In genomic region chr14:25474017-25474416, GRCm38 (mm10) we compare ENCODE assay signal across 10 mouse cellular contexts. TPM values are rescaled to one million over a fixed set of nuclear protein-coding genes. Genes with fewer than 3 reads are reported as not detected.
A peak's percentile ranks its signal among the peaks of the same experiment; 100 is the strongest.
DNase-seq lines count a peak whose midpoint lies in the region; ATAC-seq and TF ChIP-seq lines count a peak whose summit lies in the region.
"Had no signal": no experiment of that assay in that cellular context is flagged by ENCODE, and none has a peak within 500 bp of the region (broad histone marks: within the 10 kb centered on the region; RNA-seq: fewer than 3 reads in every experiment).

No protein-coding gene starts in this region.

- 32% methylated on average over 5 of the region's 5 CpGs for WGBS in forebrain, embryonic 16.5 days
- 65% methylated on average over 5 of the region's 5 CpGs for WGBS in forebrain, embryonic 10.5 days
- WGBS in kidney, adult 2 months, result 19% methylated on average over 5 of the region's 5 CpGs
- 32% methylated on average over 5 of the region's 5 CpGs for WGBS in intestine, postnatal 0 days

- H3K36me3 ChIP-seq in forebrain, embryonic 16.5 days (ENCODE audit: control insufficient read depth, insufficient read depth), result no peaks in the 10 kb centered on the region
- H3K36me3 ChIP-seq in forebrain, embryonic 10.5 days (replicated peaks), result peaks cover 30% of the 10 kb centered on the region
- no peaks in the 10 kb centered on the region for H3K36me3 ChIP-seq in kidney, adult 2 months (ENCODE audit: control insufficient read depth, insufficient read depth, low read length)
- peaks cover 4% of the 10 kb centered on the region; the same call in 1 of the 2 replicates for H3K36me3 ChIP-seq in intestine, postnatal 0 days (ENCODE audit: control insufficient read depth, insufficient read depth)

- H3K27ac ChIP-seq in forebrain, embryonic 16.5 days (ENCODE audit: low read length), result peak overlapping the region; percentile 16; the same call in 1 of the 2 replicates
- H3K27ac ChIP-seq in forebrain, embryonic 10.5 days, result no peak overlapping the region
- peak overlapping the region; percentile 97 for H3K27ac ChIP-seq in kidney, adult 2 months (ENCODE audit: insufficient read depth, low read depth, low read length)
- H3K27ac ChIP-seq in intestine, postnatal 0 days (ENCODE audit: low read depth, low read length), result peak overlapping the region; percentile 91

- no peak overlapping the region for H3K4me2 ChIP-seq in forebrain, embryonic 16.5 days (ENCODE audit: low read length)
- no peak overlapping the region for H3K4me2 ChIP-seq in intestine, postnatal 0 days (replicated peaks; ENCODE audit: low read depth)

- no peak overlapping the region for H3K9ac ChIP-seq in forebrain, embryonic 16.5 days (replicated peaks; ENCODE audit: low read depth, low read length)
- no peak overlapping the region; the same call in 1 of the 2 replicates for H3K9ac ChIP-seq in intestine, postnatal 0 days (ENCODE audit: low read depth, low read length)

- no peak for TF ChIP-seq CTCF in kidney, adult 2 months (conservative IDR thresholded peaks at IDR 0.05; ENCODE audit: insufficient read depth, insufficient read length, low read depth, low read length)
- TF ChIP-seq CTCF in intestine, postnatal 0 days (IDR thresholded peaks at IDR 0.05; ENCODE audit: low read depth), result no peak

- H3K27me3 ChIP-seq in forebrain, embryonic 16.5 days (replicated peaks; ENCODE audit: control insufficient read depth, insufficient read depth, low read length), result no peaks in the 10 kb centered on the region
- H3K27me3 ChIP-seq in forebrain, embryonic 10.5 days (ENCODE audit: poor library complexity, severe bottlenecking), result no peaks in the 10 kb centered on the region
- H3K27me3 ChIP-seq in kidney, adult 2 months (replicated peaks; ENCODE audit: control insufficient read depth, insufficient read depth, low read length), result no peaks in the 10 kb centered on the region
- no peaks in the 10 kb centered on the region for H3K27me3 ChIP-seq in intestine, postnatal 0 days (replicated peaks; ENCODE audit: control insufficient read depth, insufficient read depth, low read length)

- ATAC-seq in forebrain, embryonic 16.5 days, result no peak
- ATAC-seq in intestine, postnatal 0 days, result peak; percentile 52

- peaks cover 96% of the 10 kb centered on the region for H3K4me1 ChIP-seq in forebrain, embryonic 16.5 days (replicated peaks; ENCODE audit: control insufficient read depth, insufficient read depth, low read length)
- H3K4me1 ChIP-seq in forebrain, embryonic 10.5 days, result peaks cover 100% of the 10 kb centered on the region
- peaks cover 86% of the 10 kb centered on the region for H3K4me1 ChIP-seq in kidney, adult 2 months (ENCODE audit: control insufficient read depth, insufficient read depth, low read length)
- H3K4me1 ChIP-seq in intestine, postnatal 0 days (replicated peaks; ENCODE audit: control insufficient read depth, insufficient read depth, low read length), result peaks cover 28% of the 10 kb centered on the region

- TF ChIP-seq POLR2A in kidney, adult 2 months (IDR thresholded peaks at IDR 0.05; ENCODE audit: low read depth, low read length), result no peak

- H3K9me3 ChIP-seq in forebrain, embryonic 16.5 days (ENCODE audit: control insufficient read depth, low read length), result no peaks in the 10 kb centered on the region
- H3K9me3 ChIP-seq in forebrain, embryonic 10.5 days, result no peaks in the 10 kb centered on the region
- no peaks in the 10 kb centered on the region for H3K9me3 ChIP-seq in intestine, postnatal 0 days (ENCODE audit: control insufficient read depth)

- H3K4me3 ChIP-seq in forebrain, embryonic 16.5 days (replicated peaks; ENCODE audit: low read length), result no peak overlapping the region
- no peak overlapping the region for H3K4me3 ChIP-seq in forebrain, embryonic 10.5 days
- H3K4me3 ChIP-seq in kidney, adult 2 months (ENCODE audit: insufficient read depth, low read depth, low read length), result no peak overlapping the region
- no peak overlapping the region for H3K4me3 ChIP-seq in intestine, postnatal 0 days (ENCODE audit: low read depth, low read length)

- DNase-seq in forebrain, embryonic 10.5 days (ENCODE audit: extremely low spot score, low spot score), result no peak
- DNase-seq in kidney, adult 2 months, result no peak
- no peak for DNase-seq in kidney, adult 9 months
- peak; percentile 45 for DNase-seq in 3T3-L1 (ENCODE audit: low read depth, low spot score)
- no peak for DNase-seq in adrenal gland, adult 2 months
- no peak for DNase-seq in cerebellum, adult 8-10 months
- DNase-seq: gastrocnemius, postnatal 14 days; right cerebral cortex, adult 18-20 months had no signal

RNA-seq across cellular contexts. Expression of gene Zmiz1, which starts 15.0 kb away (rescaled TPM):
- 52.6 and 56.6 TPM in 2 replicates for polyA plus RNA-seq in forebrain, embryonic 16.5 days (2015; fragmentation: Nextera tagmentation; extraction: Ambion mirVana)
- 38.8 and 42.5 TPM in 2 replicates for polyA plus RNA-seq in forebrain, embryonic 10.5 days (2016; fragmentation: Nextera tagmentation; extraction: Ambion mirVana)
- polyA plus RNA-seq in kidney, adult 2 months (2012; rRNA removed), result 37.8 and 42.6 TPM in 2 replicates
- polyA plus RNA-seq in intestine, postnatal 0 days (2015; fragmentation: Nextera tagmentation; extraction: Ambion mirVana), result 12.4 and 13.5 TPM in 2 replicates
- 100 to 1,000 TPM in 1 of 2 experiments, 10 to 100 TPM in 1; 90.8 to 142 TPM for total RNA-seq in adrenal gland, adult 2 months (2021)
- polyA plus RNA-seq in adrenal gland, adult 2 months (2012; rRNA removed), result 72.7 and 95.8 TPM in 2 replicates
